Mouse (Mus musculus): ENCODE data around the gene Tspyl3.
"Not testable (repeated sequence)": the region's sequence is repeated elsewhere in the genome, so short reads cannot be mapped to it uniquely, and the experiment has no call there.

Gene Tspyl3

DNA sequence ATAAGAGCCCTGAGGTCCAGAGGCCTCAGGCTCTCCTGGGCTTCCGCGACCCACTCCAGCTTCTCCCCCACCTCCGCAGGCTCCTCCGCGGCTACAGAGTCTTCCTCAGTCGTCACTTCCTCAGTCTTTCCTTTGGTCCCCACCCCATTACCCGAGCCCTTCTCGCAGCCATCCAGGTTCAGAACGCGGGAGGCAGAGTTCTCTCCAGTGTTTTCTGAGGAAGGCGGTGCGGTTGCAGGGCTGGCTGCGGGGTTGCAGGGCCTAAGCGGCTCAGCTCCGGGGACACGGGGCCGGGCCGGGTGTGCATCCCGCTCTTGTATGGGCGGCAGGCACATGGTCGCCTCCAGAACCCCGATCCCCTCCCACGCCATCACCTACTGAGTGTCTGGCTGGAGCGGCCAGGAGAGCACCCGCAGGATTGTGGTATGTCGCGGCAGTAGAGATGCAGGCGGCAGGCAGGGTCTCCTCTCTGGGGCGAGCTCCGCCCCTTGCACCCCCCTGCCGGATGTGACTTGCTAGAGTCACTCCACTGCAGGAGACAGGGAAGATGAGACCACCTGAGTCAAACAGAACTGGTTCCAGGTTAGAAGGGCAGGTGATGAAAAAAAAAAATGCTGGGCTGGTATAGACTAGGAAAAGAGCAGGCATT lies at the start of gene Tspyl3:
Gene Tspyl3 (minus strand): TSS at position 496 of the 649 bp plus-strand sequence.
- no peak for DNase-seq (ENCODE audit: low read depth in 1 of 2, low spot score in 2 of 2)

DNA sequence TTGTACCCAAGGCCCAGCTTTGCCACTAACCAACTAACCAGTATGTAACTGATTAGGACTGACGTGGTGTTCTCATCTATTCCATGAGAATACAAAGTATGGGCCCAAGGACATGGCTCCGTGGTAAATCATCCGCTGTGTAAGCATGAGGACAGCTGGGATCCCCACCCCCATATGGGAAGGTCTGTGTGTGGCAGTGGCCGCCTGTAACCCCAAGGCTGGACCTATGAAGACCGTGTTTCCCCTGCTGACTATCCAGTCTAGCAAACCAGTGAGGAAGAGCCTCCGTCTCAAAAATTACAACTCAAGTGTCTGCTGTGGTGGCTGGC lies 49.6 kb upstream of the Tspyl3 start:
- no peak for DNase-seq (ENCODE audit: low read depth in 1 of 2, low spot score in 2 of 2)

DNA sequence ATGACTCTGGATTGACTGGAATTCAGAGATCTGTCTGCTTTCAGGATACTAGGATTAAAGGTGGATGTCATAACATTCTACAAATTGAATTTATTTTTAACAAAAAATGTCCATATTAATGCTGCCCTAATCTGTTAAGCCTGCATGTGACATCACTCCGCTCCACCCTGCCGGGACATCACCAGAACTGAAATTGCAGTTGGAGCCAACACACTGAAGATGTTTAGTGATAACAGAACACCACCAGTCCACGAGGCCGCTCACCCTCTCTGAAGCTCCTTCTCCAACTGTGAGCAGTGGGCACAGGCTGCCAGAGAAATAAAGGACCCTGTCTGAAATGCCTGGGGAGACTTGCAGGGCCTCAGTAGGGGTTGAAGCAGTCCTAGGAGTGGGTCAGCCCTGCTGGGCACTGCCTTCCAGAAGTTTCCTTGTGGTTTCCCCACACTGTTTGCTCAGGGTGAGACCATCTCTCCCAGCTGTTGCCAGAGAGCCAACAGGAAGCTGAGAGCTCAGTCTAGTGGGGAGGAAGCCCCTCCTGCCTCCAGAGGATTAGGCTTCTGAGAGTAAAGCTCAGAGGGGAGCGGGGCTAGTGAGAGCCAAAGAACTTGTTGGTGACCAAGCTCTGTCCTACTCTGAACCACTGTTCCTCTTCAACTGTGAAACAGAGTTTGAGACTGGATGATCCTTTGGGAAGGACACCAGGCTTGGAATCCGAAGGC lies 49.1 kb upstream of the Tspyl3 start:
- not testable (repeated sequence) for DNase-seq (ENCODE audit: low read depth in 1 of 2, low spot score in 2 of 2)

DNA sequence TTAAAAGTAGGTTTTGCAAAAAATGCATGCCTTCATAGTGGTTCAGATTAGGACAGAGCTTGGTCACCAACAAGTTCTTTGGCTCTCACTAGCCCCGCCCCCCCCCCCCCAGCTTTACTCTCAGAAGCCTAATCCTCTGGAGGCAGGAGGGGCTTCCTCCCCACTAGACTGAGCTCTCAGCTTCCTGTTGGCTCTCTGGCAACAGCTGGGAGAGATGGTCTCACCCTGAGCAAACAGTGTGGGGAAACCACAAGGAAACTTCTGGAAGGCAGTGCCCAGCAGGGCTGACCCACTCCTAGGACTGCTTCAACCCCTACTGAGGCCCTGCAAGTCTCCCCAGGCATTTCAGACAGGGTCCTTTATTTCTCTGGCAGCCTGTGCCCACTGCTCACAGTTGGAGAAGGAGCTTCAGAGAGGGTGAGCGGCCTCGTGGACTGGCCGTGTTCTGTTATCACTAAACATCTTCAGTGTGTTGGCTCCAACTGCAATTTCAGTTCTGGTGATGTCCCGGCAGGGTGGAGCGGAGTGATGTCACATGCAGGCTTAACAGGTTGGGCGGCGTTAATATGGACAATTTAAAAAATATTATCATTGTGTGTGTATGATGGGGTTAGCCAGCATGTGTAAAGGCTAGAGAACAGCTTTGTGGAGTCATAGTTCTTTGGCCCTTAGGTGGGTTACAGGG lies 45.1 kb upstream of the Tspyl3 start:
- DNase-seq (ENCODE audit: low read depth in 1 of 2, low spot score in 2 of 2), result not testable (repeated sequence)

DNA sequence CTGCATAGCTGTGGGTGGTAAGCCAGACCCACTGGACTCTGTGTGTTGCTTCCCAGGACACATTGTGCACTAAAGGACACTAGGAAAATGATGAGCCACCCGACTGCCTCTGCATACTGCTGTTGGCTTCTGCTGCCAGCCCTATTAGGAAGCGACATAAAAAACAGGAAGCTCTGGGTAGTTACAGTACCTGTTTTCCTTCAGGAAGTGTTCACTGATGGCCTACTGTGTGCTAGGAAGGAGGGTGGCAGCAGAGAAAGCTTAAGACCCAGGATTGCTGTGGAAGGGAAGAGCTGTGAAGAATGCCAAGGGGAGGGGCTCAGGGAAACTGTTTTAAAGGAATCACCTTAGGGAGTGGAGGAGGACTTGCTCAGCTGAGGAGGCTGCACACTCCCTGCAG lies 42.1 kb upstream of the Tspyl3 start:
- no peak for DNase-seq (ENCODE audit: low read depth in 1 of 2, low spot score in 2 of 2)

DNA sequence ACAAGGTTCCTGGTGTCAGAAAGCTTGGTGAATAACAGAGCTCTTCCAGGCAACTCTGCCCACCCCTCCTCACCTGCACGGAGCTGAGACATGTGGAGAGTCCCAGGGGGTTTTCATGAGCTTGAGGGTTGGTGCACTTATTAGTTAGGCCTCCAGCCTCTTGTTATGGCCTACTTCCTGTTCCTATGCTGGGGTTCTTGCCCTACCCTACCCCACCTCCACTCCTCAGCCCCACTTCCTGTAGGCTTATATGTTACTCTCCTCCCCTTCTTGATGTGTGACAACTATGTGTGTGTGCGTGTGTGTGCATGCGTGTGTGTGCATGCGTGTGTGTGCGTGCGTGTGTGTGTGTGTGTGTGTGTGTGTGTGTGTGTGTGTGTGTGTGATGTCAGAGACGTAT lies 37.8 kb upstream of the Tspyl3 start:
- no peak for DNase-seq (ENCODE audit: low read depth in 1 of 2, low spot score in 2 of 2)

DNA sequence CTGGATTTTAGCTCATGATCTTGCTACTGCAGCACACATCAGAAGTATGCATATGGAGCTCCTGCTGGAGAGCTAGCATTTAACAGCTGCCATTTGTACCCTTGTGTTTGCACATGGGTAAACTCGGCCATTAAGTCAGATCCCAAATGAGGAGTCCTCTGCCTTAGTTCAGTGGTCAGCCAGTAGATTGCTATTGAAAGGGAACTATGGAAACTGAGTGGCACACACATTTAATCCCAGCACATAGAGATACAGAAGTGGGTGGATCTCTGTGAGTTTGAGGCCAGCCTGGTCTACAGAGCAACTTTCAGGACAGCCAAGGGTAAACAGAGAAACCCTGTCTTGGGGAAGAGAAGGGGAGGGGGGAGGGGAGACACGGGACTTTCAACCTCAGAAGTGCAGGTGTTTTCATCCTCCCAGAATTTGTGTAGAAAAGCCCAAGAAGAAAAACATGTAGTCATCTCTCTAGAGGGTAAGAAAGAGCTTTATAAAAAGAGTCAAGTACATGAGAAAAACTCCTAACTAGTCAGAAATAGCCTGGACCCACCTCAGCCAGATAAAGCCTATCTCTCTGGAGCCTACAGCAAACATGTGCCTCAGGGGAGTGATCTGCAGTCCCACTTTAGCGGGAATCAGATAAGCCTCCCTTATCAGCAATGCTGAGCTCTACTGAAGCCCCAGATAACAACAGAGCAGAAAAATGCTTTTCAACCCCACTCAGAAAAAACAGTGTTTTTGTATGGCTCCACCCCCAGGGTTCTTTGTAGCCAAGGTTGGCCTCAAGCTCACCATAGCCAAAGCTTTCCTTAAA lies 34.8 kb upstream of the Tspyl3 start:
- DNase-seq (ENCODE audit: low read depth in 1 of 2, low spot score in 2 of 2), result no peak

DNA sequence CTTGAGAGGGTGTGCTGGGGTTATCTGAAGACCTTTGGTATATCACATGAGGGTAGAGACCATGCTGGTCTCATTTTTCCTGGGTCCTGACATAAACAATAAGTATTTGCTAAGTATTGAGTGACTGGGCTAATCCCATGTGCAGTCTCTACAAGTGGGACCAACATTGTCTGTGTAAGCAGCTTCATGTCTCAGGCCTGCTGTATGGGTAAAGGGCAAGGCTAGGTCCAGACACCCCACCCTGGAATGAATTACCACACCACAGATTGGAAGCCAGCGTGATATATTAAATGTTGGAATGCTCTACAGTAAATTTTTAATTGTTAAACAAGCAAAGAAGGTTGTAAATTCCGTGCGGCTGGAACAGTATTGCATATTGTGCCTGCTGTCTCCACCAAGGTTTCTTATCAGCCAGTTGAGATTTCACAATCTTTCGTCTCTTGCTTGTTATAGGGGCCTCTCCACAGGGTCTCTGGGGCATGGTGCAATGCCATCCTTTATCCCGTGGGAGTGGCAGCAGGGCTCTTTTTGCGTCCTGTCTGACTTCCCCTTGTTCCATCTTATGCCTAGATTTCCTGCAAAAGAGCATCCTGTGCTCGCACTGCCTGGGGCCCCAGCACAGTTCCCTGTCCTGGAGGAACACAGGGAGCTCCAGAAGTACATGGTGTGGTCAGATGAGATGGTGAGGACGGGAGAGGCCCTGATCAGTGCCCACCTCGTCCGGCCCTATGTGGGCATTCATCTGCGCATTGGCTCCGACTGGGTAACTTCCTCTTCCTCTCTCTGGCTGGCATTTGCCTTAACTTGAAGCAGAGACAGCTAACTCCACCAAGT lies 34.0 kb upstream of the Tspyl3 start:
- peak in 1 of 2 experiments; percentile 32 for DNase-seq (ENCODE audit: low read depth in 1 of 2, low spot score in 2 of 2)

DNA sequence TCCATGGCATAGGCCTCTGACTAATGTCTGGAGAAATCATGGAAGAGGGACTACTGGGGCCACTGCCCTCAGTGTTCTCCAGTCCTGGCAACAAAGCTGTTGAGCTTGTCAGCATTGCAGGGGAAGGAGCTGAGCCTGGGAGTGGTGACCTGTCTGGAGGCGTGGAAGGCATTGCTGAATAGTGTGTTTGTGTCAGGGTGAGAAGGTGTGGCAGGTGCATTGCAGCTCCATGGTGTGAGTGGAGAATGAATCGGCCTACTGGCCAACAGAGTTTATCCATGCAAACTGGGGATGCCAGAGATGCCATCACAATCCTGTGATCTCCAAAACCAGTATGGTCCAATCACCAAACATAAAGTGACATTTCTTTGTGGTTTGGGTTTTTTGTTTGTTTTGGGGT lies 31.4 kb upstream of the Tspyl3 start:
- no peak for DNase-seq (ENCODE audit: low read depth in 1 of 2, low spot score in 2 of 2)

DNA sequence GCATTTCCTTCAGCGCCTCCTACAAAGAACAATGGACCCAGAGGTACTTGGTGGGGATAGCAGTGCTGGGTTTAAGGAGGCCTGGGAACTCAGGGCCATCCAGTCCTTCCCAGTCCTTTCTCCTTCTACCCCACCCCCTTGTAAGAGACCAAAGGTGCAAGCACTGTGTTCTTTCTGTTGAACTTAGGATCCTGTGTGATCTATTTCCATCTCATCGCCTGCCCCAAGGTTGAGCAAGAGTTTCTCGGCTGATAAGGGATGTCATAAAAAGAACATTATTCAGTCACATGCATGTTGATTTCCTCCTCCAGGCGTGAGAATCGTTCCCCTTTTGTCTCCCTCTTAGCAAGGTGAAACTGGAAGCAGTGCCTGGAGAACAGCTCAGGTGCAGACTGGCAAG lies 24.5 kb upstream of the Tspyl3 start:
- DNase-seq (ENCODE audit: low read depth in 1 of 2, low spot score in 2 of 2), result no peak

DNA sequence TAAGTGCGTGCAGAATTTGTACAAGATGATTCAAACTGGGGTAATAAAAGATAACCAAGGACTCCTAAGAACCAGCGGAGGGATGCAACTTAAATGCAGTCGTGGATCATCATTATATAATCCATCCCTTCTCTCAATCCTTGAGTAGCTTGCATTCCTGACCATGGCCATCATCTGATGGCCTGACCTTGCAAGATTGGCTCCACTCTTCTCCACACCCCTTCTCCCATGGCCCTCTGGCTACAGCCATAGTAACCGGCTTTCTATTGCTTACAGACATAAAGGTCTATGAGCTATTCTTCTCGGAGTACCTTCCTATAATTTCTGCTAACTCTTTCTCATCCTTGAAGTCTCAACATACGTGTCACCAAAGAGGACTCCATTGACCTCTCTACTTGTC lies 16.9 kb upstream of the Tspyl3 start:
- no peak for DNase-seq (ENCODE audit: low read depth in 1 of 2, low spot score in 2 of 2)

DNA sequence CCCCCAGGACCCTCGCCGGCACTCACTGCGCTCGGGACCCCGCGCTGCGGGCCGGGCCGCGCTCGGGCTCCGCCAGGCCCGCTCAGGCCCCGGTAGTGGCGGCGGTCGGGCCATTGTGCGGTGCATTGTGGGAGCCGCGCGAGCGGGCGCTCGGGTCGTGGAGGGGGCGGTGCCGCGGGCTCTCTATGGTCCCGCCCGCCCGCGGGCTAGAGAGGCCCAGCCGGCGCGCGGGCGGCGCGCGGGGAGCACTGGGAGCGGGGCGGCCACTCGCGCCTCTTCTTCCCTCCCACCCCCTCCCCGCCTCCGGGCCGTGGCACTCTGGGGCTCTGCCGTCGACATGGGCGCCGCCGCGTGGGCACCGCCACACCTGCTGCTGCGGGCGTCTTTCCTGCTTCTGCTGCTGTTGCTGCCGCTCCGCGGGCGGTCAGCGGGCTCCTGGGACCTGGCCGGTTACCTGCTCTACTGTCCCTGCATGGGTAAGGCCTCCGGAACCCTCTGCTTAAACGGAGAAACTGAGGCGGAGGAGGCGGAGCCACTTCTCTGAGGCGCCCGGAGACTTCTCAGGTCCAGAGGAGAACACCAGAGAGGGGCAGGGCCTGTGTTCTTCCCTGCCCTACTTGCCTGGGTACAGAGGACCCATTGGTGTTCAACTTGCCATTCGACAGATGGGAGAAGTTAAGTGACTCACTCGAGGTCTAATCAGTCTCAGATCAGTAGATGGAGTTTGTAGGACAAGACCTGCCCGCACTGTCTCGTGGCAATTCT lies 16.2 kb upstream of the Tspyl3 start, which contains the start of the genes Plagl2 and Pofut1:
Gene Plagl2 (minus strand): TSS at position 177 of the 765 bp plus-strand sequence.
Gene Pofut1 (plus strand): TSS at position 284 of the 765 bp plus-strand sequence.
- DNase-seq (ENCODE audit: low read depth in 1 of 2, low spot score in 2 of 2), result peak; percentile 64 to 79

DNA sequence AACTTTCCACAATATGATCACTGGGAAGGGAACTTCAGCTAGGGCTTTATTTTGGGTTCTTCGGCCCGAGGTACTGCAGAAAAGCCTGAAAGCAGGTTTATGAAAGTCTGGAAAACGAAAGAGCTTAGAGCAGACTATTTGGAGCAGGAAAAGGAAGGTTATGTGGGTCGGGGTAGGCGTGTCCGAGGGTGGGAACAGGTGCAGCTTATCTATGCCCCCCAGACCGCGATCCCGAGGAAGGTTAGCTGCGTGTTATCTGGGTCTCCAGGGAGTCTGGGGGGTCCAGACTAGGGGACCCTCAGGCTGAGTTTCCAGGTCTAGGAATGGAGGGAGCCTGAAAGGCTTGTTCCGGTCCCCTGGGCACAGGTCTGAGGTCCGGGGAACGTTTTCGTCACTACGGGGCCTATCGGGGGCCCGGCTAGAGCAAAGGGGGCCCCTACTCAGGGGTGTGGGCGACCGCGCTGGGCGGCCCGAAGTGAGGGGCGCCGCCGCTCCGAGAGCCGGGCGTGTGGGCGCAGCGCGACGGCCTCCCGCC lies 15.5 kb upstream of the Tspyl3 start:
- no peak for DNase-seq (ENCODE audit: low read depth in 1 of 2, low spot score in 2 of 2)

DNA sequence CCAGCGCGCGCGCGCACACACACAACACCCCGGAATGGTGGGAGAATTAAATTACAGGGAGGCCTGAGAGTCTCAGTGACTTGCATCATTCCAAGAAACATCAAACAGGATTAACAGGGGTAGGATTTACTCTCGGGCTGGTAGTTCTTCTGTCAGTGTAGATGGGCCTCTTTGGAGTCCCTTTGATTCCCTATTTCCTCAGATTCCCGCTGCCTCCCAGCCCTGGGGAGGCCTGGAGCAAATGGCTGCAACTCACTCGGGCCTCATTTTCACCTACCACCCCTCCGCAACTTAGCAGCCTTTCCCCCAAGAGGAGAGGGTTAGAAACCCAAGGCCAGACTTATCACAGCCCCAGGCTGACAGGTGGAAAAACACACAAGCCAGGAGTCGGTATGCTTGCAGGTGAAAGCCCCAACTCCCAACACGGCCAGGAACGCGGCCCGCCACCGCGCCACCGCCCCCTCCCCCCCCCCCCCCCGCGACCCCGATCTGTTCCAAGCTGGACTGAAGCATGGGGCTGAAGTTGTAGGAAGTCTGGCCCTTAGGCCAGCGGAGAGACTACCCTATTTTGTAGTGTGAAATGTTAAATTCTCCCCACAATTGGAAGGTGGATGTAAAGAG lies 14.7 kb upstream of the Tspyl3 start:
- DNase-seq (ENCODE audit: low read depth in 1 of 2, low spot score in 2 of 2), result no peak

DNA sequence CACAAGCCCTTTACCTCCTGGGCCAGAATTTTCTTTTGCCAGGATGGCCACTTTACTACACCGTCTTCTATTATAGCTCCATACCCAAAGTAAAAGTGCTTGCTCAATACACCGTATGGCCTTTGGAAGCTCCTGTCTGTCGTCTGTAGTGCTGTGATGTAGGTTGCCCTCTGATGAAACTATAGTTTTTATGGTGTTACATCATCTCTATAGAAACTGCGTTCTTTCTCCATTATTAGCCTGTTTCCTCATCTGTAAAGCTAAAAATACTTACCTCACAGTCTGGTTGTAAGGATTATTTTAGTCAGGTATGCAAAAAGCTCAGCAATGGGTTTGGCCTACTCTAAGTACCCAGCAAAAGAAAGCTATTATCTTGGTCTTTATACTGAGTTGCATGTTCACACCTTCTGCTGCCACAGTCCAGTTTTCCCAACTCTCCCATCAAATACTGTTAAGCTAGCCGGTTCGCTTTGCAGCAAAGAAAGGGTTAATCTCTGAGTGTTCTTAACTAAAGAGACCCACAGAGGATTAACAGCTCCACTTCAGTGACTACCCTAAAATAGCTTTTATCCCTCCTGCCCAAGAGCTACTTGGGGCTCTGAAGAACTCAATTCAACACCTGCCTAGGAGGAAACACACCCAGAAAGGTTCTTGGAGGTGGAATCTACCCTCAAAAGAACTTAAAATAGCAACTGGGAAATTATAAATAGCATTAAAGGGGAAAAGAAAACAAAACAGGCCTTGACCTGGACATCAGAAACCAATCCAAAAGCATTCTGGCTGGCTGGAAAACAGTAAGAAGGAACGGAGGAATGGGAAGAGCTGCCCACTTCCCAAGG lies 14.0 kb upstream of the Tspyl3 start:
- no peak for DNase-seq (ENCODE audit: low read depth in 1 of 2, low spot score in 2 of 2)

DNA sequence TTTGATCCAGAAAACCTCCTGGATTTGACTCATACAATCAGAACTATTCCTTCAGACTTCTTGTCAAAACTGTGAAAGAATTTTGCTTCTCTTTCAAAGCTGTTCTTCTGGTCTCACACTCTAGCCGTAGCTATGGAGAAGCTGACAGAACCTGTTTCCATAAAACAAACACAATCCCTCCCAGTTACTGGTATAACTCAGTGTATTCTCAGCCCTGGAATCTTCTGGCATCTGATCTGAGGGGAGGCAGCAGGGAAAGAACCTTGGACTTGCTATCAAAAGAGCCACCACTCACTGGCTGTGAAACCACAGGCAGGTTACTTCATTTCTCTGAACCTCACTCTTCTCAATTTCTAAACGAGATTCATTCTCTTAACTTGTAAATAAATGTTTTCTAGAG lies 13.2 kb upstream of the Tspyl3 start:
- no peak for DNase-seq (ENCODE audit: low read depth in 1 of 2, low spot score in 2 of 2)

DNA sequence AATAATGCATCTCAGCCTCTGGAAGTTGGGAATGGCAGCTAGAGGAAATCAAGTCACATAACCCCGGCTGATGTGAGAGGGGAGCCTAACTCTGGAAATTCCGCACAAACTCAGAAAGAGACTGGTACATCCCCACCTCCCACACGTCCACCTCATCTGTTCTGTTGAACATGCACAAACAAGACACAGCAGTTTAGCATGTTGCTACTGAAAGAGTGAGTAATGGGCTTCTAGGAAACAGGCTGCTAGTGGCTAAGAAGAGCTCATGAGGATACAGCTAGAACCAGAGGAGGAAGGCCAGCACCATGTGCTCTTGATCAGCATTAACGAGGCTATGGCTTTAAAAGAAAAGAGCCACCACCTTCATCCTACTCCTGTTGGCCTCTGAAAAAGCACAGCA lies 12.7 kb upstream of the Tspyl3 start:
- no peak for DNase-seq (ENCODE audit: low read depth in 1 of 2, low spot score in 2 of 2)

DNA sequence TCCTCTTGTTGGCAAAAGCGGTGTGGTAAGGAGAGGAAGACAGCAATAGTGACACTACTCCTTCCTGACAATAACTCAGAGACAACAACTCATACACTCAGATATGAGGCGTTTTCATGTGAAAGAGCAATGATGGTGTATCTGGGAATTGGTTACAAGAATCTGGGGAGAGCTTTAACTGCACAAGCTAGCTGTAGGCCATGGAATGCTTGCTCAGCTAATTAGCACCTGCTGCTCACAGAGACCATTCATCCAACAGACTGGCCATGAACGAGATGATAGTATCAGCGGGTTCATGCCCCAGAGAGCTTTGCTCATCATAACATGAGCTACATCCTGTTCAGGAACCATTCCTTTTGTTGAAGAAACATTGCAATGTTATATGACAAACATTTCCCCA lies 12.0 kb upstream of the Tspyl3 start:
- DNase-seq (ENCODE audit: low read depth in 1 of 2, low spot score in 2 of 2), result no peak
